Mouse (Mus musculus): ENCODE results near the gene Ncapg.
"Not testable (repeated sequence)": the region's sequence is repeated elsewhere in the genome, so short reads cannot be mapped to it uniquely, and the experiment has no call there.

Gene Ncapg

DNA sequence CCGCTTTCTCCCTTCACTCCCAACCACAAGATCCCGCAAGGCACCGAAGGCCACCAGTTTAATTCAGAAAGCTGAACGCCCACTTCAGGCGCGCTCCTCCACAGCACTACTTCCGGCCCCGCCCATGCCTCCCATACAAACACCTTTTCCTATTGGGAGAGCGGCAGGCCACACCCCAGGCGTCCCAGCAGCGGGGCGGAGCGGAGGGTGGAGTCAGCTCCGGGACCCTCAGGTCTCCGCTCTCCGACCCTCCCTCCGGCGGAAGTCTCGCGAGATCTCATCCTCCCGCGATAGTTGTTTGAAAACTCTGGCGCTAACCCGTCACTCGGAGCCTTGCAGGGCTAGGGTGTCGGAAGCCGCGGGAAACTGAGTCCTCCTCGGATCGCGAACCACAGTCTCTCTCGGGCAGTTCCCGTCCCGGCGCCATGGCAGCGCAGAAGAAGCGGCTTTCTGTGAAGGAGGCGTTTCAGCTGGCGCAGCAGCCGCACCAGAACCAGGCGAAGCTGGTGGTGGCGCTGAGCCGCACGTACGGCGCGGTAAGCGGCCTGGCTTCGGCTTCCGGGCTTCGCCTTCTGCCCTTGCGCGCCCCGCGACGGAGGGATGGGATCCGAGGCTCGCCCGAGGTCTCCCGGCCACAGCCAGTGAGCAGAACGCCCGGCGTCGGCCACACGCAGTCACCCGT lies at the start of gene Ncapg:
Gene Ncapg (plus strand): TSS at position 322 of the 682 bp plus-strand sequence.
- peak; percentile 99 for DNase-seq (ENCODE audit: low read depth)

GRCm38 (mm10) chr5:45621511-45621910 lies 48.2 kb upstream of the Ncapg start:
- no peak for DNase-seq (ENCODE audit: low read depth)

DNA sequence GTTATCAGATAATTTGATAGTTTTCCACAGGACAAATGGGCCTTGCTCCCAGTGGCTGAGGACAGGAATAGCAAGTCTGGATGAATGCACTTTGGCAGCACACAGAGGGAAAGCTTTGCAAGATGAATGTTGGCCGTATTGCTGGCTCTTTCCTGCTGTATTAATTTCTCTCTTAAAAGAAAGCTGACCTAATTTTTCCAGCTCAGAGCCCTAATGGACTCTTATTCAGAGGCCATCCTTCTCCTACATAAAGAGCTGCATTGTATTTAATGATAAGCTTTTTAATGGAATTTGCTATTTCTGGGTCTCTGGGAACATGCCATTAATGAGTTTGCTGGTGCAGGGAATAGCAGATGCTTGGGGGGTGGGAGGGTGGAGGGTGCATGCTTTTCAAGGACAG lies 41.9 kb upstream of the Ncapg start:
- DNase-seq (ENCODE audit: low read depth): no peak

DNA sequence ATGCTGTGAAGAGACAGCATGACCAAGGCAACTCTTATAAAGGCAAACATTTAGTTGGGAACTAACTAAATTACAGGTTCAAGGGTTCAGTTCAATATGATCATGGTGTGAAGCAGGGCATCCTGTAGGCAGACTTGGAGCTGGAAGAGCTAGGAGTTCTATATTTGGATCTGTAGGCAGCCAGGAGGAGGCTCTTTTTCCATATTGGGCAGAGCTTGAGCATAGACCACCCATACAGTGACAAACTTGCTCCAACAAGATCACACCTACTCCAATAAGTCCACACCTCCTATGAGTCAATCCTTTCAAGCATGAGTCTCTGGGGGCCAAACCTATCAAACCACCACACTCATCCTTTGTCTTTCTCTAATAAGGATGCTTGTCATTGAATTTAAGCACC lies 40.2 kb upstream of the Ncapg start:
- DNase-seq (ENCODE audit: low read depth): no peak

GRCm38 (mm10) chr5:45638378-45638777 lies 31.3 kb upstream of the Ncapg start:
- no peak for DNase-seq (ENCODE audit: low read depth)

- no peak for DNase-seq (ENCODE audit: low read depth)
Measured at GRCm38 (mm10) chr5:45638806-45639714, 30.7 kb upstream of the Ncapg start, which contains the start of gene Fam184b. Fam184b (minus strand) TSS chr5:45639614.

GRCm38 (mm10) chr5:45639715-45640092 lies 30.0 kb upstream of the Ncapg start:
- no peak for DNase-seq (ENCODE audit: low read depth)

- DNase-seq (ENCODE audit: low read depth): no peak
Measured at GRCm38 (mm10) chr5:45651026-45651703, 18.6 kb upstream of the Ncapg start.

DNA sequence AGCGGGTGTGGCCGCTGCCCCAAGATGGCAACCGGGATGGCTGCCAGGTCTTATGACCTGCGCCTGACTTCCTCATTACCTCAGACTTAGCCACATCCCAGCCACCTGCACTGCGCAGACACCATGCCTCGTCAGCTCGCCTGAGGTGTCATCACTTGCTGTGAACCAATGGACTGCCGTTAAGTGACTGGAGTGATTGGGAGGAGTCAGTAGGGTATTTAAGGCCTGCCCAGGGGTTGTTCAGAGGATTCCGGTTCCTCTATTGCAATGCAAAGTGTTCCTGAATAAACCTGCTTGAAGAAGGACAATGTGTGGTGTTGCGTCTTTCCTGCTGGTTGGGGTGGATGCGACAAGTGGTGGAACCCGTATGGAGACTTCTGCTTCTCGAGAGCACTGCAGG lies 11.3 kb upstream of the Ncapg start:
- DNase-seq (ENCODE audit: low read depth): not testable (repeated sequence)

GRCm38 (mm10) chr5:45668324-45668723 lies 1.4 kb upstream of the Ncapg start:
- DNase-seq (ENCODE audit: low read depth): peak; percentile 81

GRCm38 (mm10) chr5:45668831-45669230 lies 888 bp upstream of the Ncapg start:
- peak; percentile 46 for DNase-seq (ENCODE audit: low read depth)

- DNase-seq (ENCODE audit: low read depth): no peak
Measured at GRCm38 (mm10) chr5:45669234-45669597, 503 bp upstream of the Ncapg start.

DNA sequence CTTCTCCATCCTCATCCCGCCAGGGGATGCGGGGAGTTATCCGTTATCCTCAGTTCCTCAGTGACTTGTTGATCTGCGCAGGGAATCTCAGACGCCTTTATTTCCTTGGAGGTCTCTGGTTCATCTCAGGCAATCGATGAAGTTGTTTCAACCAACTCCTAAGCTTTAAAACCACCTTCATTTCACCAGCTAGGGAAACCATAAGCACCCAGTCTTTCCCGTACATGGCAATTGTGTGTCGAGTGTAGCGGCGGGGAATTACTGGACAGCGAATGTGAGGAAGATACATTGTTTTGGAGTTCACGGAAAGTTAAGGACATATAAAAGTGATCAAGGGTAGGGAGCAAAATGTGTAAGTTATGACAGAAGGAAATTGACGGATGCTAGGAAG lies 556 bp downstream of the Ncapg start:
- no peak for DNase-seq (ENCODE audit: low read depth)

GRCm38 (mm10) chr5:45670894-45671494 lies 1.3 kb downstream of the Ncapg start:
- DNase-seq (ENCODE audit: low read depth): no peak

GRCm38 (mm10) chr5:45675032-45675431 lies 5.3 kb downstream of the Ncapg start:
- DNase-seq (ENCODE audit: low read depth): peak; percentile 14

GRCm38 (mm10) chr5:45677639-45678038 lies 7.9 kb downstream of the Ncapg start:
- DNase-seq (ENCODE audit: low read depth): peak; percentile 88

GRCm38 (mm10) chr5:45679955-45680354 lies 10.2 kb downstream of the Ncapg start:
- no peak for DNase-seq (ENCODE audit: low read depth)

DNA sequence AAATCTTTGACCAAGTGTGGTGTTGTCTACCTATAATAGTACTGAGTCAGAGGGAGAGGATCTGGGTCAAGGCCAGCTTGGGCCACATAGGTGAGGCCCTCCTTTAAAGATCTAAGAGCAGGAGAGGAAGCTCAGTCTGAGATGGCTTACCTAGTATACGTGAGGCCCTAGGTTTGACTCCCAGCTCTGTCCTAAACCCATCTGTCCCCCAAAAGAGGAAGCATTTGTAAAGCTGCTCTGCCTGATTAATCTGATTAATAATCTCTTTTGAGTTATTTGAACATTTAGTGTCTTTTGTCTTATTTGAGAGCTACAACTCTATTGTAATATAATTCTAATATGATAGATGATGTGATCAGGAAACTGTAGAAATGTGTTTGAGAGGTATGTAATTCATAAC lies 13.7 kb downstream of the Ncapg start:
- no peak for DNase-seq (ENCODE audit: low read depth)

DNA sequence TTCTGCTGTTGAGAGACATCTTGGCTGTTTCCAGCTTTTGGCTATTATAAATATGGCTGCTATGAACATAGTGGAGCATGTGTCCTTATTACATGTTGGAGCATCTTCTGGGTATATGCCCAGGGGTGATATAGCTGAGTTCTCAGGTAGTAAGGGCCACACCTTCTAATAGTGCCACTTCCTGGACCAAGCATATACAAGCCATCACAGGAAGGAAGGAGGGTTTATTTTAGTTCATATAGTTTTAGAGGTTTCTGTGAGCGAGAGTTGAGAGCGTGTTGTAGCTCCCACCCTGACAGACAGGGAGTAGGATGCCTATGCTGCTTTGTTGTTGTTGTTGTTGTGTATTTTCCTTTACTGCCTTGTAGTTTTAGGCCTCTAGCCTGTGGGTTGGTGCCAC lies 15.5 kb downstream of the Ncapg start:
- no peak for DNase-seq (ENCODE audit: low read depth)

- no peak for DNase-seq (ENCODE audit: low read depth)
Measured at GRCm38 (mm10) chr5:45686223-45686622, 16.5 kb downstream of the Ncapg start.

- peak; percentile 72 for DNase-seq (ENCODE audit: low read depth)
Measured at GRCm38 (mm10) chr5:45689152-45689551, 19.4 kb downstream of the Ncapg start.

DNA sequence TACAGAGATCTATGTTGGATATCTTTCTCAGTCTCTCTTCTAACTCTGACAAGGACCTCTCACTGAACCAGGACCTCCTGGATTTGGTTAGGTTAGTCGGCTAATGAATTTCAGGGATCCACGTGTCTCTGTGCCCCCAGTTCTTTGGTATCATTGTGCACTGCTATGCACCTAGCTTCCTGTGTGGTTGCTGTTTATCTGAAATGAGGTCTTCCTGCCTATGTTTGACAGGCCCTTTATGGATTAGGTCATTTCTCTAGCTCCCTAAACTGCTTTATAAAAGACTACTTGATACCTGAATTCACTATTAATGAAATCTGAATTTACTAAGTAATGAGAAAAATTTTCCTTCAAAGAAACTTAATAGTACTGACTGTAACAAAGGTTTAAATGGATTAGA lies 21.1 kb downstream of the Ncapg start:
- peak; percentile 27 for DNase-seq (ENCODE audit: low read depth)
